Mouse (Mus musculus): ENCODE data around the gene Odc1.

DNA sequence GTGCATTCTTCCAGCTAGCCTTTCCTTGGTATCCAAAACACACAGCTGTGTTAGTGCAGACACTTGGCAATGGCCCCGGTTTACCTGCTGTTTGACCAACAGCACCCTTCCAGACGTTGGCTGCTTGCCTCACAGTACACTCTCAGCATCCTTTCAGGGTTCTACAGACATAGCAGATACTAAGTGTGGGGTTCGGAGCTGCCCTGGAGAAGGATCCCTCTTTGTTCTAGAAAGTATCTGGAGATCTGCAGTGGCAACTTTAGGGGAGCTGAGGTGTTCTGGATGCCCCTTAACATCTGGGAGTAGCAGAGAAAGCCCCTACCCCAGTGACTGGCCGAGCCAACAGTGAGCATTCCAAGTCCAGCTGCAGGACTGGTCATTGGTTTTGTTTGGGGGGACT lies 30.0 kb downstream of the Odc1 start:
- TF ChIP-seq EP300 (IDR thresholded peaks at IDR 0.05; ENCODE audit: insufficient read depth, low read depth, low read length) (no peak), CTCF (IDR thresholded peaks at IDR 0.05; ENCODE audit: low read depth, low read length) (no peak), POLR2A (IDR thresholded peaks at IDR 0.05; ENCODE audit: insufficient read depth, low read length) (no peak)
